Mouse (Mus musculus) kidney, adult 2 months (tissue): Measurements from ENCODE around the gene Abca5. TPM values are rescaled to one million over a fixed set of nuclear protein-coding genes. Genes with fewer than 3 reads are reported as not detected.
A peak's percentile ranks its signal among the peaks of the same experiment; 100 is the strongest.

Experiments used
- DNase-seq: peaks from one replicate; pipeline ENCODE4 v3.0.0; 2021
- H3K27ac ChIP-seq: fragments of 200-500 bp; 2 replicates; pipeline ENCODE4 v1.5.1; 2012; ENCODE audit warnings: low read depth, low read length, control low read depth, inconsistent platforms; ENCODE audit not compliant: insufficient read depth
- H3K27me3 ChIP-seq: fragments of 200-500 bp; replicated peaks from 2 replicates; pipeline ENCODE4 v1.6.1; 2012; ENCODE audit warnings: mild to moderate bottlenecking, moderate library complexity, low read length, inconsistent platforms; ENCODE audit not compliant: control insufficient read depth, insufficient read depth
- H3K36me3 ChIP-seq: fragments of 200-500 bp; 2 replicates; pipeline ENCODE4 v1.6.1; 2012; ENCODE audit warnings: mild to moderate bottlenecking, moderate library complexity, low read length, inconsistent platforms; ENCODE audit not compliant: control insufficient read depth, insufficient read depth
- H3K4me1 ChIP-seq: fragments of 200-500 bp; 2 replicates; pipeline ENCODE4 v1.6.1; 2011; ENCODE audit warnings: low read length; ENCODE audit not compliant: control insufficient read depth, insufficient read depth
- H3K4me3 ChIP-seq: fragments of 200-500 bp; 2 replicates; pipeline ENCODE4 v1.5.1; 2011; ENCODE audit warnings: mild to moderate bottlenecking, low read depth, low read length, control low read depth; ENCODE audit not compliant: insufficient read depth
- CTCF ChIP-seq: fragments of 200-500 bp; conservative IDR thresholded peaks from 2 replicates; pipeline ENCODE4 v1.5.1; 2011; ENCODE audit warnings: low read depth, mild to moderate bottlenecking, control low read depth, low read length, moderate library complexity, mixed read lengths; ENCODE audit not compliant: insufficient read depth, insufficient read length
- POLR2A ChIP-seq: fragments of 200-500 bp; IDR thresholded peaks from one replicate; pipeline ENCODE4 v1.6.1; 2011; ENCODE audit warnings: low read depth, low read length, control low read depth
- WGBS: fragments of 180-500 bp; shearing (Covaris S2); methylation state at CpG from one replicate; pipeline ENCODE4 v1.1.7; 2018; 5-methylcytosine and 5-hydroxymethylcytosine counted together
- polyA plus RNA-seq: library from polyadenylated mRNA; depleted of rRNA; stranded (reverse); fragments of >200 nt; gene quantifications from 2 replicates; pipeline ENCODE4 v1.2.3, GENCODE M21; 2012

Abca5 gene
- polyA plus RNA-seq, 1 experiment = 2.0 TPM

DNA sequence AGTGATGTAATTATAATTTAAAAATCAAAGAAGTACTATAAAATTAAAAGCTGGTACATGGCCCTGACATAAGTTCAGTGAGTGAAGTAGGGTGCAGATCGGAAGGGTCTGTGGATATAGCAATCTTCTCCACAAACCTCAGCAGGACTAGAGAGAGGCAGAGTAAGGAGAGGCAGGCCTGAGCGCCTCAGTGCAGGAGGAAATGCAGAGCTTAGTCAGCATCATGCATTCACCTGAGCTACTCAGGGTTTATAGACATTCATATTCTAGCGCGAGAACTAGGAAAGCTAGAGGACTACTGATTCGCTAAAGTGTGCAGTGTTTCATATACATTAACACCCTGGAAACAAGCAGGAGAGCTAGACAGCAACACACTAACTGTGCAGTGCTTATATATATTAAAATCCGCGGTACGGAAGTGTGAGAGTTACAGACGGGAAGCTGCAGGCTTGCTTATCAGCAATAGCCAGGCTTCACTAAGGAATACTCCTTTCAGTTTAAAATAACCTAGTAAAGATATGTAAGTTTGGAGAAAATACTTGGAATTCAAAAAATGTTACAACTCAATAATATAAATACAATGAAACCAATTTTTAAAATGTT lies 53.2 kb downstream of the Abca5 start:
- H3K4me3 ChIP-seq = no peak overlapping the region
- H3K36me3 ChIP-seq = no peaks in the 10 kb centered on the region
- H3K27me3 ChIP-seq = no peaks in the 10 kb centered on the region
- no peak overlapping the region for H3K27ac ChIP-seq
- 89% methylated on average over 9 of the region's 9 CpGs for WGBS
- TF ChIP-seq POLR2A (no peak), CTCF (no peak)
- no peak for DNase-seq
- H3K4me1 ChIP-seq = no peaks in the 10 kb centered on the region

DNA sequence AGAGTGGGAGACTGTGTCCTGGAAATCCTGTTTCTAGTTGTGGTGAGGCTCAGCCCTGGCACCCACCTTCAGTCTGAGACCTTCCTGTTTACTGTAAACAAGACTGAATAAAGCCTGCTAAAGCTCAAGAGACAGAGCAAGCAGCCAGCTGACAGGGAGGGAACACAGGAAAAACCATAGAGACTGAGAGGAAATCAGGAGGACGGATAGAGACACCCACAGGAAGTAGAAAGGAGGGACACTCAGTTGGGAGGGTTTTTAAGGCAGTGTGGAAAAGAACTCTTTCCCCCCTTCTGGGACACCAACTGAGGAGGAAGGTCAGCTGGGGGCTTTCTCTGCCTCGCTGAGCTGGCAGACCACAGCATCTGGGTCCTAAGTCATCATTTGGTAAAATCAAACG lies 62.7 kb downstream of the Abca5 start:
- H3K36me3 ChIP-seq = no peaks in the 10 kb centered on the region
- H3K27ac ChIP-seq = no peak overlapping the region
- TF ChIP-seq CTCF (no peak), POLR2A (no peak)
- H3K4me1 ChIP-seq = no peaks in the 10 kb centered on the region
- whole genome bisulfite sequencing = 65% methylated on average over 3 of the region's 3 CpGs
- H3K27me3 ChIP-seq = no peaks in the 10 kb centered on the region; the same call in 1 of the 2 replicates
- peak; percentile 21 for DNase-seq
- H3K4me3 ChIP-seq = peak overlapping the region; percentile 28; the same call in 1 of the 2 replicates

DNA sequence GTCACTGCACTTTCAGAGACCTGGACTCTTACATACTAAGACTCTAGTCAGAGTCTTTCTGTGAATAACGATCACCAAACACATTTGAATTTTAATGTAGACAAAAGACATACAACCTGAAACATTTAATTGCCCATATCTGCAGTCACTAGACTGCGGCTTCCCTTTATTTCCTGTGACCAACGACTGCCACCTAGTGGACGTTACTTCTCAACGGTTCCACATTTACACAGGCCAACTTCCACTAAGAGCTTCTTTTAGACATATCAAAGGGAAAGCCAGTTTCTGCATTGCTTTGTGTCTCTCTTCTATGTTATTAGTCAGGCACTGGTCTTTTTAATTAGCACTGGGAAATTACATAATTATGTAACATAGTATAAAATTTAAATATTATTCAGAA lies 65.8 kb downstream of the Abca5 start:
- Histone ChIP-seq H3K4me1 (peaks cover 2% of the 10 kb centered on the region; the same call in 1 of the 2 replicates), H3K27me3 (no peaks in the 10 kb centered on the region; the same call in 1 of the 2 replicates), H3K4me3 (no peak overlapping the region), H3K36me3 (no peaks in the 10 kb centered on the region), H3K27ac (no peak overlapping the region)
- peak; percentile 68 for DNase-seq
- WGBS = 4% methylated on average over 5 of the region's 5 CpGs
- TF ChIP-seq CTCF (peak; percentile 62), POLR2A (no peak)

DNA sequence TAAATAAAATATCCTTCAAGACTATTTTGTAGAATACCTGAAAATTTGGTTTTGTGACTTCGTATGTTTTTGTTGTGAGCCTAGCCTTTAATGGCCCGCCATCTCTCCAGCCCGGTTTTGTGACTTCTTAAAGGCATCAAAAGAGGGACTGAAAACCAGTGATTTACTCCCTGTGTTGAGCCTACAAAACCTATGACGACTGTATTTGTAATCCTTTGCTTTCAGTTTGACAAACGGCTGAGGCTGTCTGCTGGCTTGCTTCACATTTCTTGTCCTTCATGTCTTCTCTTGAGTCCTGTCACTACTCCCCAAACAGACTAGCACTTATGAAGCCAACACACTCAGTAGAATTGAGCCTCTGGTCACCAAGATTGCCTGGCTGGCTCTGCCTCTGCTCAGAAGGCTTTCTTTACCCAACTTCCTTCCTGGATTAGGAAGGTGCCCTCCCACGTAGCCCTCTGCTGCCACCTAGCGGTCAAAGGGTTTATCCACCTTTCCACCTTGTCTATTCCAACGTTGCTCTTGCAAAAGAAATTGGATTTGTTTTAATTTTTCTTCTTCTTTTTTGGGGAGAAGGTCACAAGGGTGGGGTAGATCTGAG lies 69.2 kb downstream of the Abca5 start:
- peak; percentile 80 for DNase-seq
- peak overlapping the region; percentile 51; the same call in 1 of the 2 replicates for H3K27ac ChIP-seq
- TF ChIP-seq POLR2A (no peak), CTCF (peak; percentile 99; the same call in 1 of the 2 replicates)
- H3K4me1 ChIP-seq = peaks cover 2% of the 10 kb centered on the region; the same call in 1 of the 2 replicates
- 29% methylated on average over 8 of the region's 8 CpGs for WGBS
- H3K36me3 ChIP-seq = no peaks in the 10 kb centered on the region
- no peaks in the 10 kb centered on the region for H3K27me3 ChIP-seq
- peak overlapping the region; percentile 33; the same call in 1 of the 2 replicates for H3K4me3 ChIP-seq

DNA sequence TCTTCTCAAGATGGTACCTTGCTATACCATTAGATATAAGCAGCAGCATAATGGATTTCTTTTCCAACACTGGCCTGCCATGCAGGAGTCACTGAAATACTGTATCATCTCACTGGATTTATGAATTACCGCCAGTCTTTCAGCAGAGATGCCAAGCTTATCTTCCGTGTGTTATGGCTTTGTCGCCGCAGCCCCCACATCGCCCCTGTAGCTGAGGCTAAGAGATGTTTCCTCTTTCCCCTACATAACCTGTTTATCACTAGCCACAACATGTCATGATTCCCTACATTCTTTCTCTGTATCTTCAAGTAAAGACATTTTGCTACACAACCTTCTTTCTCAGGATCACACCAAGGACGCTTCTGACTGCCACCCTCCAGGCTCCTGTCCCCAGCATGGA lies 70.3 kb downstream of the Abca5 start:
- TF ChIP-seq CTCF (no peak), POLR2A (no peak)
- no peak overlapping the region for H3K27ac ChIP-seq
- no peaks in the 10 kb centered on the region for H3K36me3 ChIP-seq
- no peak overlapping the region for H3K4me3 ChIP-seq
- DNase-seq = no peak
- H3K27me3 ChIP-seq = no peaks in the 10 kb centered on the region
- 97% methylated on average over 6 of the region's 6 CpGs for WGBS
- H3K4me1 ChIP-seq = peaks cover 2% of the 10 kb centered on the region; the same call in 1 of the 2 replicates

DNA sequence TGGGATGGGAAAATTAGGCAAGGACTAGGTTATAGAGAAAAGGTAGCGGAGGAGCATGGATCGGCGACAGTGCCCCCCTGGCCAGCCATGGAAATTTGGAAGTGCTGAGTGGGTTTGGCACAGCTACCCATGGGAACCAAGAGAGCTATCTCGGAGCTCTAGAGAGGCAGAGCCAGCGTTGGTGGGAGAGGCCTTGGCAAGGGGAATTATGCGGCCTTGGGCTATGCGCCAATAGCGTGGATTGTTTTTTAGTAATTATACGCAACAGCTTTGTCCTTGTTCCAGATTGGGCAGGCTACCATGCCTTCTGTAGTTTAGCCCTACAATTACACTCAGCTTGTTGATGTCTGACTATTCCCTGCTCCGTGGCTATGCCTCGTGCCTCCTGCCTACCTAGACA lies 70.8 kb downstream of the Abca5 start:
- Histone ChIP-seq H3K27me3 (no peaks in the 10 kb centered on the region), H3K36me3 (no peaks in the 10 kb centered on the region), H3K4me3 (no peak overlapping the region), H3K4me1 (peaks cover 2% of the 10 kb centered on the region; the same call in 1 of the 2 replicates), H3K27ac (no peak overlapping the region)
- 90% methylated on average over 11 of the region's 11 CpGs for WGBS
- DNase-seq = no peak
- TF ChIP-seq POLR2A (no peak), CTCF (no peak)

DNA sequence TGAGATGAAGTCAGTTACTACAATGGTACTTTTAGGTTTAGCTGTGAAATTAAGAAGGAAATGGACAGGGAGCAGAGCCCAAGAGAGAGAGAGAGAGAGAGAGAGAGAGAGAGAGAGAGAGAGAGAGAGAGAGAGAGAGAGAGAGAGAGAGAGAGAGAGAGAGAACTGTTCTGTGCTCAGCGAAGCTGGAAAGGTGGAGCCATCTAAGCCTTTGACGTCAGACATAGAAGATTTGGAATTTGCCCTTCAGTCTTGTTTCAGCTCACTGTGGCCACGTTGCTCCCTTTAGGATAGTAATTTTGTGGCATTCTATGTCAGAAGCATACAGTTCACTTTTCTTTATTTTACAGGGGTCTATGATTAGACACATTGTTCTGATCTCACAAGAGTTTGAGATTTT lies 75.6 kb downstream of the Abca5 start:
- no peak for DNase-seq
- Histone ChIP-seq H3K27ac (no peak overlapping the region), H3K27me3 (no peaks in the 10 kb centered on the region), H3K36me3 (no peaks in the 10 kb centered on the region), H3K4me3 (no peak overlapping the region), H3K4me1 (no peaks in the 10 kb centered on the region)
- TF ChIP-seq CTCF (no peak), POLR2A (no peak)
- WGBS = 45% methylated on average over 3 of the region's 3 CpGs
